Mouse (Mus musculus): ENCODE measurements around the gene Tagln.

Tagln gene

GRCm38 (mm10) chr9:45945721-45946120, 9.9 kb upstream of the Tagln start:
- DNase-seq = no peak

DNA sequence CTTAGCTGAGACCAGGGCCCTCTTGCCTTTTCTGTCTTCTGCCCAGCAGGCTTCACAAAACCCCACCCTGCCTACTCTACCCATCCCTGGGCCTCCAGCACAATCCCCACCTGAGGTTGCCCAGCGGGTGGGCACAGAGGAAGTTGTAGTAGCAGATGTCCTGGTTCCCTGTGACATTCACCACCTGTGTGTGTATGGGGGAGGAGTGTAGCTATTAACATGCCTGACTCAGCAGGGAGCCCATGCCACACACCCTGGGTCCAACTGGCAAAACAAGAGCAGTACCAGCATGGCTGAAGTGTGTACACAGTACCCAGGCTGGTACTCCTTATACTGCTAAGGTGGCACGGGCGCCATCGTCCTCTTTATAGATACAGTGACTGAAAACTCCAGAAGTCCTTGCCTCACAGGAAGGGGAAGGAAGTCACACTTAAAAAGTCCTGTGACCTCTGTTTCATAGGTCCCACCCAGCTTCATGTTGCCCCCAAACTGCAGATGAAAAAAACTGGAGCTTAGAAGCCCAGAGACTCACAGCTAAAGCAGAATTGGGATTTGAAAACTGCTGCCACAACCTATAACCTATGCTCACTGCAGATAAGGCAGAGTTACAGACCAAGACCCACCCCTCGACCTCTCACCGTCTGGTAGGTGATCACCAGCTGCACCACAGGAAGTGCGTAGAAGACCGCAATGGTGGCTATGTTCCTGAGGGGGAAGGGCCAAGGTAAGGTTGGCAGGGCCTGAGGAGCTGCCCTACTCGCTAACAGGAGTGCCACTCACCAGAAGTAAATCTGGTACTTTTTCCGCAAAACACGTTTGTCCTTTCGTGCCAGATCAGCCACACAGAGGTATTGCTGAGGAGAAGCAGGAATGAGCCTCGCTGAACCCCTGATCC, 8.9 kb upstream of the Tagln start:
- DNase-seq = no peak

- no peak for DNase-seq
Observed at GRCm38 (mm10) chr9:45943628-45944505, 8.0 kb upstream of the Tagln start.

- no peak for DNase-seq
Observed at GRCm38 (mm10) chr9:45942916-45943315, 7.1 kb upstream of the Tagln start.

DNA sequence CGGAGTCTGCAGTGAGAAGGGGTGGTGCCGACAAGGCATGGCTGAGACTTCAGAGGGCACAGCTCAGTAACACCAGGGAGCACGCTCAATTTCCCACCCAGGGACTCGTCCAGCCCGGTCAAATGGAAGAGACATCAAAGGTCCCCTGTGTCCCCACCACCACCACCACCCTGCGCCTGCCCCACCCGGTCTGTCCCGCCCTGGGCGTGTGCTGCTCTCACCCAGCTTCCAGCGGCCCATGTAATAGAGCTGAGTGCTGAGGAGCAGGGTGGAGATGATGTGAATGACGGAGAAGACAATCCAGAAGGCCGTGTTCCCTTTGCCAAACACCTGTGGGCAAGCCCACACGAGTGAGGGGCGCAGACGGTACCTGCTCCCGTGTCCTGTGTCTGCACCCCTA, 6.6 kb upstream of the Tagln start:
- no peak for DNase-seq

DNA sequence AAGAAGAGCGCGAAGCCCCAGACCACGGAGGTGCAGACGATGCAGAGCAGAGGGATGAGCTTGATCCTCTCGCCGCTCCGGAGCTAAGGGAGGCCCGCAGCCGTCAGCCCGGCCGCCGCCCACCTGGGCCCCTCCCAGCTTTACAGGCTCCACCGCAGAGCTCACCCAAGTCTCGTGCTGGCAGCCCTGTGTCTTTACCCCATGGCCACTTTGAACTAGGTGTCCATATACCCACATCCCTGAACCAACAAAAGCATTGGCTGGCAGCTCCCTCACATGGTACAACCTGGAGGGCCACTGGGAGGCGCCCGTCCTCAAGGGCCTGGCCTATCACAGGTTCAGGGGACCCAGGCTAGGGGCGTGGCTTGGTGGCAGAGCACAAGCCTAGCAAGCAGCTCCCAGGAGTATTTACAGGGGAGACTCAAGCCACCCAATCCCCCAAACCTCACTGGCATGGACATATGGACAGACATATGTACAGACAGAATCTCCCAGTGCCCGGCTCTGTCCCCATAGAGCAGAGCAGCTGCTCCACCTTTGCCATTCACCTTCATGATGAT, 5.6 kb upstream of the Tagln start:
- DNase-seq = peak; percentile 51

DNA sequence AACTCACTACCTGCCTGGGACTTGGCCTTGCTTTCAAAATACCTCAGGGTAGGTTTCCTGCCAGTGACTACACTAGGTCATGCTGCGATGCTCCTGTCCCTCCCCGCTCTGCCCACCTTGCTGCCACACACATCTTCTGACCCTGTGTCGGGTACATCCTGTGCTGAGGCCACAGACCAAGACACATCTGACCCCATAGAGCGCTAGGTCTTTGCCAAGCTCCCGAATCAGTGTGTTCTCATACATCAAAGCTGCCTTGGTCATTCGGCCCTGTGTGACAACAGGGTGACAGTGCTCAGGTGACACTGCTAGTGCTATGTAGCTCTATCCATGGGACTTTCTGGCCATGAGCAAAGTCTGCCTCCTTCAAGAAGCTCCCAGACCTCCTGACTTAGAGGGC, 3.9 kb upstream of the Tagln start:
- DNase-seq = no peak

DNA sequence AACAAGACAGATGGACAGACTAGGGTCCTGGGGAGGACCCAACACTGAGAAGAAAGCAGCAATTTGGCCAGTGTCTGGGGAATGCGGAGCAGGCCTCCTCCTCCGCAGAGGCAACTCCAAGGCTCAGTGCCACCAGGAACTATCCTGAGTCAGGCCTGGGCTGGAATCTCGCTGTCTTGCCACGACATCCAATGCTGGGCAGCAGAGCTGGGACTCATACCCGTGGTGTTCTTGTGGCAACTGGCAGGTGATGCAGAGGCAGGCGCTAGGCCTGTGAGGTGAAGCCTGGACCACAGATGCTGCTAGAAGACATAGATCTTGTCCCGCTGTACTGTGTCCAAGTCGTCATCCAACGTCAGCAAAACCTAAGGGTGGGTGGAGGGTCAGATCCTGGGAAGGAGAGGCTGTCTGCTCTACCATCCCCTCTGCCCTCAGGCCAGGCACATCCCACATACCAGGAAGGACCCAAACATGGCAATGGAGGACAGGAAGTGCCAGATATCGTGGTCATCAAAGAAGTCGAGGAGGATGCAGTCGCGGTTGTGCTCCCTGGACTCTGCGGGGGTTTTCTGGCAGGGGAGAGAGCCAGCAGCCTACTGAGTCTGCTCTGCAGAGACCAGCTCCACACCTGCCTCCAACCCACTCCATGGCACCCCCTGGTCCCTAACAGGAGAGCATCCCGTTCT, 3.2 kb upstream of the Tagln start:
- no peak for DNase-seq

DNA sequence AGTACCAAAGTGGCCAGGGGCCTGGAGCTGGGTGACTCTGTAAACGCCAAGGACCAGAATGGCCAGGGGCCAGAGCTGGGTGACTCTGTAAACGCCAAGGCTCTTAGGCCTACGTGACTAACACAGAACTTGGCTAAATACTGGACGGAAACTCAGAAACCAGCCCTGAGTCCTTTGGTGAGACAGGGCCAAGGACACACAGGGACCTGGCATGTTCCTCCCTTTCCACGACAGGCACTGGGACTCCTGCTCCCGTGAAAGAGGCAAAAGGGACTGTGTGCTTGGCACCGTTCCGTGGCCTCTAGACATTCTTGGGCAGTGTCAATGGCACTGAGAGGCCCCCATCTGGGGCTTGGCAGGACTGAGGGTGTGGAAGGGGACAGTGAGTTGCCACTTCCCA, 2.2 kb upstream of the Tagln start:
- no peak for DNase-seq

DNA sequence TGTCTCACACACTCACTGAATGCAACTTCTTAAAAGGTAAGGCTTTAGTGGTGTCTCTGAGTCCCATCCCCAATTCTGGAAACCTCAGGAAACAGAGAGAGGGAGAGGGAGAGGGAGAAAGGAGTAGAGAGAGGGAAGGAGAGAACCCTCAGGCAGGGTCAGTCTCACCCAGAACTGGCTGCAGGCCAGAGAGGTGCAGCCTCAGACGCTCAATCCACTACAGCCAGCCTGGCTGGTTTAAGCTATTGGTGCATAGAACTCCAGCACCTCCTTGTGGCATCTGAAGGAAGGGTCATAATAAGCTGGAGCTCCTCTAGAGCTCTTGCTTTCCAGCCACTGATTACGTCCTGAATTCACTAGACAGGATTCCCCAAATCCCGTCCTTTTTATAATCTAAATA, 1.0 kb upstream of the Tagln start:
- peak; percentile 80 for DNase-seq

- no peak for DNase-seq
Observed at GRCm38 (mm10) chr9:45932571-45933415, 3.1 kb downstream of the Tagln start.

DNA sequence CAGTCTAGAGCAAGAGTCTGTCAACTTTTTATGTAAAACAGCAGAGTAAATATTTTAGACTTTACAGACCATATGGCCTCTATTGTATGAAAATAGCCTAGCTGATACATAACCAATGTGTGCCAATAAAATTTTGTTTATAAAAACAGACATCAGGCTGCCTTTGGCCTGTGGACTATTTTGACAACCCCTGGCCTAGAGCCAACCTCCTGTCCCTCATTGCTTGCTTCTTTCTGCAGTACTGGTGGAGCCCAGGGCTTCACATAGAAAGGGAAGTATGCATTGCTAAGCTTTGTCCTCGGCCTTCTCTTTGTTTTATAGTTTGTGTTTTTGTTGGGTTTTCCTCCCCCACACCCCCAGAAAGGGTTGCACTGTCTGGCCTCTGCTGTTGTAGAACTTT, 3.9 kb downstream of the Tagln start:
- DNase-seq = no peak

DNA sequence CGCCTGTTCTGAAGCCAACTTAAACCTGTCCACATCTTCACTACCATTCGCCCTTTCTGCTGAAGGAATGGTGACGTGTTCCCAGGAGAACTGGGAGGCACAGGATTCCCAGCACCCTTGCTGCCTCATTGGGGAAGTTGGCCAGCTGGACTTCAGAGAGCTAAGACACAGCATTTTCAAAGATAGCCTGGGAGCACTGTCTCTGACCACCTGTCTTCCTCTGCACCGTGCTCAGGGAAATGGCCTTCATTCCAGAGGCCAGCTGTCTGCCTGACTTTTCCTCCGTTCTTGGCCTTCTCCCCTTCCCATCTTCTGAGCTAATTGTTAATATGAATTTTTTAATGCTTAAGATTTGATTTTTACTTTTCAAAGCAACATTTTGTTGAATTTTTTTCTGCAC, 6.6 kb downstream of the Tagln start:
- DNase-seq = no peak

- DNase-seq = no peak
Observed at GRCm38 (mm10) chr9:45919895-45920294, 16.0 kb downstream of the Tagln start.

- no peak for DNase-seq
Observed at GRCm38 (mm10) chr9:45917041-45917934, 18.6 kb downstream of the Tagln start.

DNA sequence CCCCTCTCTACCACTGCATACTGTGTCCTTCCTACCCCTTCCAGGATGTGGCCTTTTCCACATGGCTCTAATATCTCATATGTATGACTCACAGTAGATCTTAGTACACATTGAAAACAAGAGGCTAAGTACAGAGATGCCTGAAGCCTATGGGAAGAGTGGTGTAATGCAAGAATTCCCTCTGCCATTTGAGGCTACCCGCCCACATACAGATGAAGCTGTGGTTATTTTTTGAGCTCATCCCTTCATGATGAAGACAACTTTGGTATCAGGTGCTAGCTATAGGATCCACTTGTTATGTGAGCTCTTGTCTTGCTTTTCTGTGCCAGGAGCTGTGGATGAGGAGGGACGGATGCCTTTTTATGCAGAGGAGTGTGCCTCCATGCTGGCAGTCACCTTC, 20.2 kb downstream of the Tagln start:
- no peak for DNase-seq

GRCm38 (mm10) chr9:45911673-45912072, 24.2 kb downstream of the Tagln start:
- DNase-seq = peak; percentile 56

GRCm38 (mm10) chr9:45910995-45911394, 24.9 kb downstream of the Tagln start:
- DNase-seq = no peak

GRCm38 (mm10) chr9:45907078-45907428, 28.8 kb downstream of the Tagln start:
- no peak for DNase-seq

DNA sequence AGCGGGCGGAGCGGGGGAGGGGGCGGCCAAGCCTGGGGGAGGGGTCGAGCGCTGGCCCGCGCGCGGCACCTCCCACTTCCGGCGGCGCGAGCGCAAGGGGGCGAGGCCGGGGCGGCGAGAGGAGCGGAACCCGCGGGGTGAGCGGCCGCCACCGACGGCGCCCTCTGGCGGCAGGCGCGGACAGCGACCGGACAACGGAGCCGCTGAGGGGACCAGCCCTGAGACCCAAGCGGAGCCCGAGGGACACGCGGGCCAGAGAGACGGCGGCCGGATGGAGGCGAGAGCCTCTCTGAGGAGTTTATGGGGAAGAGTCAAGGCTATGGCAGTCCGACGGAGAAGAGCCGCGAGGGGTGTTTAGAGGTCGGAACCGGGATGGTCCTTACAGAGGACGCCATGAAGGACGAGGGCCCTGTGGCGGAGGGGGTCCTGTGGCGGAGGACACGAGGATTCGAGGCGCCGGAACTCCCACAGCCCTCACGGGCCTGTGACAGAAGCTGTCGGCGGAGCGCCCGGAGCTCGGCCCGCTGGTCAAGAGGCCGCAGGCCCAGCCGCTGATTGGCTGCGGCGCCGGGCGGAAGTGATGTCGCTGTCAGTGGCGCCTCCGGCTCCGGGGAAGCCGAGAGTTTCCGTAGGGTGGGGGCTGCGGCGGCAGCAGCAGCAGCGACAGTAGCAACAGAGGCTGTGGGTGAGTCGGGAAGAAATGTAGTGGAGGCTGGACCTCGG, 29.3 kb downstream of the Tagln start, which contains the start of the genes Pcsk7 and Rnf214:
TSS of gene Pcsk7 (plus strand) at position 143 of the 723 bp plus-strand sequence.
TSS of gene Rnf214 (minus strand) at position 557 of the 723 bp plus-strand sequence.
- DNase-seq = peak; percentile 94
